Mouse (Mus musculus): ENCODE measurements at regions not wholly inside any gene's neighbourhood (a gene's known extent, or its start where the extent isn't known, plus 50 kb on each side); places are given as distances from the start of the nearest gene placed in this dataset.

DNA sequence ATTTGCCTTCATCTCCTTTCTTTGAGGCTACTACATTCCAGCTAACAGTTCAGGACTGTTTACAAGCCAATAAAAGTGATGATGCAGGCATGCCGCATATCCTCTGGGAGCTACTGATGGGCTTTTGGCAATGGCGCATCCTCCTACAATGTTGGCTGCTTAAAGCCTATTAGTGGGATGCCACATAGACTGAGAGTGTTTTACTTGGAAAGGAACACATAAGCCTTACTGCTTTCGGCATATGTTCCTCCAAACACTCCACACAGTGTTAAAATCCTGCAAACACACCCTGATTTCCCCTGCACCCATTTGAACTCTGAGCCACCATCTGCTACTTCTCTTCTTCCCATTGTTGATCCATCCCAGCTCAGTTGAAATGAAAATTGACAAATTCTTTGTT is 63.4 kb upstream of the Pcdh19 start:
- TF ChIP-seq POLR2A (IDR thresholded peaks at IDR 0.05; ENCODE audit: low read depth, low read length) (no peak), CTCF (conservative IDR thresholded peaks at IDR 0.05; ENCODE audit: insufficient read depth, insufficient read length, low read depth, low read length) (no peak)

Data from kidney, adult 2 months (tissue).